Mouse (Mus musculus): ENCODE measurements around the gene Ly6g6f. TPM values are rescaled to one million over a fixed set of nuclear protein-coding genes. Genes with fewer than 3 reads are reported as not detected.
A peak's percentile ranks its signal among the peaks of the same experiment; 100 is the strongest.

Gene Ly6g6f
- polyA plus RNA-seq, 2 experiments from 2014 or later, result 0.29 TPM; not detected in 1

DNA sequence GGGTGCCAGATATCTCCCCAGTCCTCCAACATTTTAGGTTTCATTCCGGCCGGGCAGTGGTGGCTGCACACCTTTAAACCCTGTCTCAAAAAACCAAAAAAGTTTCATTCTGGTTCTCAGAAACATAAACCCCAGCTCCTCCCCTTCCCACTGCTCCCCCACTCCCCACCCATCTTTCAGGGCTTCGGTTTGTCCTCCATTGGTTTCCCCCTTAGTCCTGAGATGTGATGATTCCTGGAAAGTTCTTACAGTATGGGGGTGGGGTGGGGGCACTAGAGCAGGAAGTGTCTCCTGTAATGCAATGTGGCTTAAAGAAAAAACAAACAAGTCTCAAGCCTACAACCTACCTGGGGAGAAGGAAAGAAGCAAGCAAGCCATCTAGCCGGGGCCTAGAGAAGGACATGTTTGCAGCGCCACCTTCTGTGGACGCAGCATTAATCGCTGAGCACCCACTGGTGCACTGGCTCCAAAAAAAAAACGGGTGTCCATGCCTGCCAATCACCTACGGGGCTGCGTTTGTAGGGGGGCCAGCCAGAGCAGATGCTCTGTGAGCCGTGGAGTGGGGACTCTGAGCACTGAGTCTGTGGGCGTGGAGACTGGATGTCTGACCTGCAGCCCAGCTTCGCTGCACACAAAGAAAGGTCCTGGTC is 20.5 kb upstream of the Ly6g6f start:
- ATAC-seq, result no peak

DNA sequence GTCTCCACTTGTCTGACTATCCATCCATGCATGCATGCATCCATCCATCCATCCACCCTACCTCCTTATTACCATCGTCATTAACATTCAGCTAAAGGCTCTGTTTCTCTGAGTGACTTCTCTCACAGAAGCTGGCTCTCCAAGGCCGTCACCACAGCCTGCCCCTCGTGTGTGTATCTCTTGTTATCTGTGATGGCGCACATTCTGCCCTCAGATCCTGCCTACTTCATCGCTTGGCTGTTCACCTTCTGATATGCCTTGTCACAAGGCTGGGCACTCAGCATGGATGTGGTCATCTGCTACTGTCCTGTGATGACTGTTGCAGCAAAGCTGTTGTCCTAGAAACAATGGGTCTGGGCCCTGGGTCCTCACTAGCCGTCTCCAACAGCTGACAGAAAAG is 19.3 kb upstream of the Ly6g6f start:
- ATAC-seq, result no peak

DNA sequence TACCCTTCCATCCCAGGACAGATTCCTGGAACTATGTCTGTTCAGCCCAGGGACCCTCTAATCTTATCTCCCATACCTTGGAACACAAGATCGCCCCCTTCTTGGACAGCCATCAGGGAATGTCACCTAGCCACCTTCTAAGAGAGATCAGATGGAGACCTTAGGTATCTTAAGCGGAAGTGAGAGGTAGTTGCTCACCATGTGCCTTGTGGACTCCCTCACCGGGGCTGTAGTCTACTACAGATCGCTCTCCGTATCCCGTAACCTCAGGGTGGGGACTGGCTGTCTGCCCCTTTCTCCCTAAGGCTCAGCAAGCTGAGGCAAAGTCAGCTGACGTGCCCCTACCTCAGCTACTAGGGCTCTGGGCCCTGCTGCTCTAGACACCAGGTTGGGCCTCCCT is 18.7 kb upstream of the Ly6g6f start:
- no peak for ATAC-seq

DNA sequence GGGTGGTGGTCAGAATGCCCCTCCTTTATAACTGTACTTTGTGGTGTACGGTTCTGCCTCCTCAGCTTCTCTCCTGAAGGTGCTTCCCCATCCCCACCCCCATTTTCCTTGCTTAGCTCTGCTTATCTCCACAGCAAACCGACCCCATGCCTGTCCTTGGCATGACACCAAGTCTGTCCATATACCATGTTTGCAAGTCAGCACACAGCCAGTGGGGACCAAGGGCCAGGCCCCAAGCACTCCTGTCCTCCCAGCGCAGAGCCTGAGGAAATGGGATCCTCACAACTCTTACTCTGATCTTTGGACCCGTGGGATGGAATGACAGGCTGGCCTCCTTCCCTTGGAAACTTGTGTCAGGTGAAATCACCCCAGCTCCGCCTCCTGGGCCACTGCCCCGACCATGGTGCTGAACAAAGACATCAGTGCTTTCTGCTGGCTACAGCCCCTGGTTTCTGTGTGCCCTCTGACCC is 17.8 kb upstream of the Ly6g6f start:
- ATAC-seq, result no peak

DNA sequence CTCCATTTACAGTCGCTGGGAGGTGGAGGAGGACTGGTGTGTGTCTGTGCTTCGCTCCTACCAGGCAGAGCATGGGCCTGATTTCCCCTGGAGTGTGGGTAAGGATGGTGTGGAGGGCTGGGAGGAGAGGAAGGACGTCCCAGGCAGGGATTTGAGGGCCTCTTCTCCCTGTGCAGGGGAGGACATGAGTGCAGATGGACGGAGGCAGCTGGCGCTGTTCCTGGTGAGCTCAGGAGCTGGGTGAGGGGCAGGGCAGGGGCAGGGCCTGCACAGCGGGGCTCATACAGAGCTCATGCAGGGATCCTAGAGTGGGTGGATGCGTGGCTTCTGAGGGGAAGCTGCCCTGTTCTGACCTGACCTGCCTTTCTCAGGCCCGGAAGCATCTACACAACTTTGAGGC is 16.9 kb upstream of the Ly6g6f start:
- no peak for ATAC-seq

DNA sequence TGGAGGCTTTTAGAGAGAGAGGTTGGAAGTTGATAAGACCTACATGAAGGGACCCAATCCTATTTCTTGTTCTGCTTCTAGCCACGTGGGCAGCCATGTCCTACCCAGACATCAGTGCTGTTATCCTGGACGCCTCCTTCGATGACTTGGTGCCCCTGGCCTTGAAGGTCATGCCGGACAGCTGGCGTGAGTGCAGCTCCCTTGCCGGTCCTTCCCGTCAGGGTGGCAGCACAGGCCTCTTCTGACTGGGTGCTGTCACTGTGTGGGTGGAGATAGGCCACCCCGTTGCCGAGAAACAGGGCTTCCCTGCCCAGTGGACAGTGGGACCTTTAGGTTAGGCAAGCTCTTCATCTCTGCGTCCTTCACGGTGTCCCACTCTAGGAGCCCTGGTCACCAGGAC is 15.8 kb upstream of the Ly6g6f start:
- ATAC-seq, result no peak

DNA sequence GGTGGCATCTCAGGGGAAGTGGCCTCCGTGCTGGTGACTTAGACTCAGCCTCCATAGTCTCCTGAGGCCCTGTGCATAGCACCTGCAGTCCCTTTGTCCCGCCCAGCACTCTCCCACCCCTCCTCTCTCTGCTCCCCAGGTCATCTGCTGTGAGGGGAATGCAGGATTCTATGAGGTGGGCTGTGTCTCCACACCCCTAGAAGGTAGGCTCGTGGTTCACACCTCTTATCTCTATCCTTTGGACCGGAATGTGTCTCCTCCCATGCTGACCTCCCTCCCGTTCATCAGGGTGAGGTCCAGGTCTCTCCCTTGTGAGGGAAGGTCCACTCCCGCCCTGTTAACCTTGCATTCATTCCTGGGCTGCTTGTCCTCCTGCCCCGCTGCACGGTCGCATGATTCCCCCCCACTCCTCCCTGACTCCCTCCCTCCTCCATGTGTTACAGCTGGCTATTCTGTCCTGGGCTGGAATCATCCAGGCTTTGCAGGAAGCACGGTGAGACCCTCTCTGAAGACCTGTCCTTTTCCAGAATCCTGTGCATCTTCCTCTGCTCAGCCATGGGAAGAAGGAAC is 14.9 kb upstream of the Ly6g6f start:
- no peak for ATAC-seq

DNA sequence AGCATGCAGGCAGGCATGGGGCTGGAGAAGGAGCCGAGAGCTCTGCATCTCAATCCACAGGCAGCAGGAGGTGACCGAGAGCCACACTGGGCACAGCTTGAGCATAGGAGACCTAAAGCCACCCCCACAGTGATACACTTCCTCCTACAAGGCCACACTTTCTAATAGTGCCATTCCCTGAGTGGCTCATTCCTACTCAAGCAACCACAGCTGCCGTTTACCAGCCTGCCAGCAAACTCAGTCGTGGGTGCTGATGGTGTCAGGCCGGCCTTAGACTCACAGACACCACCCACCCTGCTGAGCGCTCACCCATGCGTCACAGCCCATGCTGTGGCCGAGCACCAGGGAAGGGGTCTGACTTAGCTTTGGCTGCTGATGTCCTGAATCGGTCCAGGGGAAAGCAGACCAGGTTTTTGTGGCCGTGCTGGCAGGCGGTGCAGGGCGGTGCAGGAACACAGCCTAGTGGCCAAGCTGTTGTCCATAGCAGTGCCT is 11.8 kb upstream of the Ly6g6f start:
- no peak for ATAC-seq

DNA sequence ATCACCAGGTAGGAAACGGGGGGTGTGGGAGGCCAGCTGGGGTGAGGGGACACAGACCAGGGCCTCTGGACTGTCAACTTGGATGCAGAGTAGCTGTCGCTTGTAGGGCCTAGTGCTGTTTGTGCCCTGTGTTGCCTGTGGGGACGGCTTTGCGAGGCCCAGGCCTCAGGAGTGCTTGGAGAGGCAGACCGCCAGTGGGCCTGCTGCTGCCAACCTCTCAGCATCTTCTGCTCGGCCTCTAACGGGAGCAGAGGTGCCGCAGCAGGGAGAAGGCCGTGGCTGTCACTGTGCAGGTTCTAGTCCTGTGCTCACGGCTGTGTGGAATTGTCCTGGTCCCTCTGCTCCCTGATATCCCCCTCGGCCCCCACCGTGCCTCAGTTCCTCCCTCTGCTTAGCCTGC is 11.2 kb upstream of the Ly6g6f start:
- no peak for ATAC-seq

DNA sequence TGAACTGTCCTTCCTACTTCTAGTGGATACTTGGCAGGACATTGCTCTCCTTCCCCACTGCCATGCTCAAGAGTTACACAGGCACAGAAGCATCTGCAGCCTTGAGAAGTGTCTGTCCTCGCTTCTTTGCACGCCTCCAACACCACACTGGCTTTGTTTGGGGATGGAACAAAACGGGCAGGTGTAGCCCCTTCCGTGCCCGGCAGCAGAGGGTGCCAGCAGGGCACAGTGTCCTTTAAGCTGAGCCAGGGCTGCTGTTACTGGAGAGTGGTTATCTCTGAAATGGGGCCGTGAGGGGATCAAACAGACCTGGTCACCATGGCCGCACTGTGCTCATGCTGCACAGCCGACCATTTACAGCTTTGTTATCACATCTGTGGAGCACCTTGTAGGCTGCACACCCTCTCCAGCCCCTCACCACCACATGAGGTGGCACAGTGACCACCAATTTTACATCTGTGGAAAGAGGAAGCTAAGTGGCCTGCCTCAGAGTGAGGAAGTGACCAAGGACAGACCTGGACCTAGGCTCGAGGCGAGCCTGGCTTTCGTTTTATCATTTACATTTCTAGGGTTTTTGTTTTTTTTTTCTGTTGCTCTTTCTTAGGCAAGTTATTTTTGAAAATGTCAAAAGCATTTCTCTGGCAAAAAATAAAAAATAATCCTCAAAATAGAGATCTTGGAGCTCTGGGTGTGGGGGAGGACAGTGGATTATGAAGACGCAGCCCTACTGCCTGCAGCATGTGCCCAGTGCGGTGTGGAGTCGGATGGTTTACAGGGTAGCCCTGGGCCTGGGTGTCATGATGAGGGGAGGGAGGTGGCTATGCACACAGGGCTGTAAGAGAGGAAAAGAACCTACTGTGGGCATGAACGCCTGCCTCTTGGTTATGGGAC is 9.3 kb upstream of the Ly6g6f start:
- no peak for ATAC-seq

DNA sequence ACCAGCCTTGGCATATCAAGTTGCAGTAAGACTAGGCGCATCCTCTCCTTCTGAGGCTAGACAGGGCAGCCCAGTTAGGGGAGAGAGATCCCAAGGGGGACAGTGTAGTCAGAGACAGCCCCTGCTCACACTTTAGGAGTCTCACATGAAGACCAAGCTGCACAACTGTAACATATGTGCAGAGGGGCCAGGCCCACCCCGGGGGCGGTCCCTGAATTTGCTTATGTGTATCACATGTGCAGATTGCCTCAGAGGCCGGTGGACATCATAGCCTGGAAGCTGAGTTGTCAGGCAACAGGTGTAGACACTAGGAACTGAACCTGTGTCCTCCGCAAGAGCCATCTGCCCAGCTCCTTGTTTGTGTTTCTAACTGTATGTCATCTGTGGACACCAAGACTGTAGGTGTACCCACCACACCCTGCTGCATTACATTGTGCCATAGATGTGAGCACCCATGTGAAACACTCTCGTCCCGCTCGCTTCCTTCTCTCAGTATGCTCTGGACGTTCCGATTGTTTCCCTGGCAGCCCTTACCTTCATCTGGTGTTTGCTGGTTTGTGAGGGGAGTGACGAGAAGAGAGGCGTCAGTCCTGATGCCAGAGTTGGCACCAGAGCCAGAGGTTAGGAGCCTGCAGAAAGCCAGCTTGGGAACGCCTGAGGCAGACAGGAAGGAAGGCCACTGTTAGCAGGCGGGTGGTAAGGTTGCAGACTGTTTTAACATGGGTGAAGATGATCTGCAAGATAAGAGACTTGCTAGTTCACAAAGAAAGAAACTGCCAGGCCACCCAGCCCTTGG is 7.2 kb upstream of the Ly6g6f start:
- ATAC-seq, result no peak

DNA sequence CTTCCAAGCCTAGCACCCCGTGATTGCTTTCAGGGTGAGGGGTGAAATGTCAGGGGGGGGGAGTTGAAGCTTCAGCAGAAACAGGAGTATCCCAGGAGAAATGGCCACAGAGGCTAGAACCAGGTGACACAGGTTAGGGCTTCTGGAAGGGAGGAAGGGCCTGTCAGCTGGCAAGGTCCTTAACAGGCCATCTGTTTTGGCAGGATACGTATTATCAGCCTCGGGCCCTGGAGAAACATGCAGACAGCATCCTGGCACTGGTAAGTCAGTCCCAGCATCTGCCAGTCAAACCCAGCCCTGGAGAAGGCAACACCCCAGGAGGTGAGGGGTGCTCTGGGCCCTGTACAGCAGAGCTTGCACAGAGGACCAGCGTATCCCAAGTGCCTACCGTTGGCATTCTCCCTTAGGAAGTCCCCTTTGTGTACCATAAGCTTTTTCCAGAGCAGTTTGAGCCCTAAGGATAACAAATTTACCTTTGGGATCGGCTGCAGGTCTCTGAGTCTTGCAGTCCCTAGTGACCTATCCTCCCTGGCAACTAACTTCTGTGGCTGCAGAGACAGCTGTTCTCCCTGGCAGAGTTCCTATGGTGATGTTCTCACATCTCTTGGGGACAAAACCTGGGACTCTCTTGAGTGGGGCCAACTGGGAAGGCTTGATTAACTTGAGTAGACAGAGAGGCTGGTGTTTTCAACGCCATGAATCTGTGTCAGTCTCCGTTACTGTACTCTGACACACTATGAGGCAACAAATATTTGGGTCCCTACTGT is 4.9 kb upstream of the Ly6g6f start:
- ATAC-seq, result no peak

DNA sequence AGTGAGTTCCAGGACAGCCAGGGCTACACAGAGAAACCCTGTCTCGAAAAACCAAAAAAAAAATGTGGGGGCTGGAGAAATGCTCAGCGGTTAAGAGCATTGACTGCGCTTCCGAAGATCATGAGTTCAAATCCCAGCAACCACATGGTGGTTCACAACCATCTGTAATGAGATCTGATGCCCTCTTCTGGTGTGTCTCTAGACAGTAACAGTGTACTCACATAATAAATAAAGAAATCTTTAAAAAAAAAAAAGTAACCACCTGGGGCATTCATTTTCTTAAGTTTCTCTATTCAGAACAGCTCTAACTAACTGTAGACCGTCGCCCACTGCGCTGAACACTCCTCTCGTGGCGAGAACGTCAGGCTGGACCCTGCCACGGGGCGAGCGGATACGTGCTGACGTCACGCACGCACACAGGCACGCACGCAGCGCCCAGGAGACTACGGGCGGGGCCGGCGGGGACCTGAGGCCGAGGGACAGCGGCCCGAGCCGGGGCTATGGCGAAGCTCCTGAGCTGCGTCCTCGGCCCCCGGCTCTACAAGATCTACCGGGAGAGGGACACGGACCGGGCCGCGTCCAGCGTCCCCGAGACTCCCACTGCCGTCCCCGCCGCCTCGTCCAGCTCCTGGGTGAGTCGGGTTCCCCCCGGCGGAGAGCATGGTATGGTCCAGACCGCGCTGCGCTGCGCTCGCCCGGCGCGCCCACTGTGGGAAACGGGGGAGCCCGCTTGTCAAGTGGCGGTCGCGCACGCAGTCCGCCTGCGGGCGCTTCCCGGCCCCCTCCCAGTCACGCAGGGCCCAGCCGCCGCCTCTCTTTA is 3.6 kb upstream of the Ly6g6f start, which contains the start of gene Abhd16a:
Gene Abhd16a (plus strand): TSS at position 439 of the 820 bp plus-strand sequence.
- ATAC-seq, result peak; percentile 93

DNA sequence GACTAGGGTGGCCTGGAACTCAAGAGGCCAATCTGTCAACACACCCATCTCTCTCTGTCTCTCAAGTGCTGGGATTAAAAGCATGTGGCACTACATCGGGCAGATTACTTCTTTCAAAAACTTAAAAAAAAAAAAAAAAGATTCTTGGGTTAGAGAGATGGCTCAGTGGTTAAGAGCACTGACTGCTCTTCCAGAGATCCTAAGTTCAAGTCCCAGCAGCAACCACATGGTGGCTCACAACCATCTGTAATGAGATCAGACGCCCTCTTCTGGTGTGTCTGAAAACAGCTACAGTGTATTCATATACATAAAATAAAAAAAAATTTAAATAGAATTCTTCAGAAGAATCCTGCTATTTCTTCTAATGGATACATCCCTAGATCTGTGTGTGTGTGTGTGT is 2.7 kb upstream of the Ly6g6f start:
- ATAC-seq, result no peak

DNA sequence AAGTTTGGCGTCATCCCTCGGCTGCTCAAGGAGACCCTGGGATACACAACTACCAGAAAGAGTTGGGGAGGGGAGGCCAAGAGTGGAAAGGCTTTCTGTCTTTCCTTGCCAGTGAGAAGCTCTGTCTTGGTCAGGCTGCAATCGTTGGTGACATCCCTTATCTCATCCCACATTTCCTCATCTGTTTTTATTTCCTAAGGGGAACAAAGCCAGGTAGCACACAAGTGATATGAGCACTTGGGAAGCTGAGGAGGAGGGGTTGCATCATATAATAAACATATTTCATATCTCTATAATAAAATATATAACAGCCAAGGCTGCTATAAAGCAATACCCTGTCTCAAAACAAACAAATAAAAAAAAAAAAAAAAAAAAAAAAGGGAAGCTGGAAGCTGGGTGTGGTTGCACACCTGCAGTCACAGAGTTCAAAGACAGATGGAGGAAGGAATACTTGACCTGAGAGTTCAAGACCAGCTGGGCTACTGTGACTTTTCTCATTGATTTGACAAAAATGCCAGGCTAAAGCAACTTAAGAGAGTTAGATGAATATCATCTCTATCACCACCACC is 1.4 kb downstream of the Ly6g6f start:
- ATAC-seq, result no peak

DNA sequence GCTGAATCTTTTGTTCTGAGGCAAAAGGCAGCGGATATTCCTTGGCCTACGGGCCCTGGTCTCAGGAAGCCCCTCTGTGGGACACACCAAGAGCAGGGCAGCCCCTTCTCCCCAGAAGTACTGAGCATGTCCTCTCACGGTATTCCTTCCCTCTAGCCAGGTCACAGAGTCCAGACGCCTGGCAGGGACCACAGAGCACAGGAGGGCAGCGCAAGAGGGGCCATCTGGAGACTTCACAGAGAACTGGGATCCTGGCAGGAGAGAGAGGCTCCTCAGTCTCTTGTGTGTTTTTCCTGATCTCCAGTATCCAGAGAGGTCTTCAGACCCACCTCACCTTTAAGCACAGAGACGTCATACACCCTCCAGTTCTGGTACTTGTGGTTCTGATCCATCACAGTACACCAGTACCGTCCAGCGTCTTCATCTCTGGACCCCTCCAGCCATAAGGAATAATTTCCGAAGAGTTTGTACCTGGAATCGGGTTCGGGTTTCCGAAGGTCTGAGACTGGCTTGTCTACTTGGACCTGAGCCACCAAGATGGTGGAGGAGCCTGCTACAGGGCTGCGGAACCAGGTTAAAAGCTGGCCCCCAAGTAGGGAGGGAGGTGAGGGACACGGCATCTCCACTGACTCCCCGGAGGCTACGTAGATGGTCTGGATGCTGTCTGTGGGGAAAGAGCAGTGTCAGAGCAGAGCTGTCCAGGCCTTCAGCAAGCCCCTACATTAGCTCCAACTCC is 2.4 kb downstream of the Ly6g6f start:
- no peak for ATAC-seq

DNA sequence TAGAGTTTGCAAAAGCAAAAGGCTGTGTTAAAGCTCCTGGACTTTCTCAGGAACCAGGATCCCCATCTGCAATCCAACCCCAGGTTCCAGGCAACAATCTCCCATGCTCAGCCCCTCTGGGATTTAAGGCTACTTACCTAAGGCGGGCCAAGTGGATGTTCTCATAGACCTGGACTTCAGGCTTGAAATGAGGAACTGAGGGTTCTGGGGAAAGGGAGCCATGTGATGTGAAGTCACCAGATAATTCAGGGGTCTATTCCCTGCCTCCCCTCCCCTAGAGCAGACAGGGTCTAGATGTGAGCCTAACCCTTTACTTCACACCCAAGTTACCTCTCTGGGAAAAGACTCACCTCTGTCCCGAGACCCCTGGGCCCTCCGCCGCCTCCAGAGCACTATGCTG is 4.7 kb downstream of the Ly6g6f start:
- ATAC-seq, result no peak

DNA sequence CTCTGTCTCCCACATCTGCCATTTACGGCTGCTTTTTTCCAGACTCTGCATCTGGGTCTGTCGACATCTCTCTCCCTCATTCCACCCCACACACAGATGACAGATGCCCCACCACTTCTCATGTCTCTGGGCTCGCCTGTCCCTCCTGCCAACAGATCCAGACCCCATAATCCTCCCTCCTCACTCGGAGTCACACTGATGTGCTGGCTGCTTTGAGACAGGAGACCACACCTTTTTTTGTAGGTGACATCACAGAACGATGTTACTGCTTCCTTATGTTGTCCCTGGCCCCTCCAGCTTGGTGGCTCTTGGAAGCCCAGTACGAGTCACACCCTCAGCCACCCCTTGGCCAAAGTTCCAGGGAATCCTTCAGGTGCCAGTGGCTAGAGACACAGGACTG is 5.2 kb downstream of the Ly6g6f start:
- ATAC-seq, result no peak

DNA sequence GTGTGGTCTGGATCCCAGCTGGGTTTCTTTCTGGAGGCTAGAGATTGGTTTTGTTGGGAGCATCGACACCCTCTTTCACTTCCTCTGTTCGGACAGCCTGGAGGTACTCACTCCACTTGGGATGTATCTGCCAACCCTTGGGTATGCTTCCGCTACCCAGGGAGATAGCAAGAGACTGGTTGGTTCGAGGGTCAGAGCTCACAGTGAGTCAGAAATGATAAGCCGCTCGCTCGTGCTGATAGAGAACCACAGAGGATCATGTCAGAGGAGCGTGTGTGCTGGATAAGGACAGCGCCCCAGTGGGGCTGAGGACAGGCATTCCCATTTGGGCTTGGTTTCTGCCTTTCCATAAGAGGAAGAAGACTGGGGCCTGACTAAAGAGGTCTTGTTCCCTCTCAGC is 5.6 kb downstream of the Ly6g6f start:
- no peak for ATAC-seq

DNA sequence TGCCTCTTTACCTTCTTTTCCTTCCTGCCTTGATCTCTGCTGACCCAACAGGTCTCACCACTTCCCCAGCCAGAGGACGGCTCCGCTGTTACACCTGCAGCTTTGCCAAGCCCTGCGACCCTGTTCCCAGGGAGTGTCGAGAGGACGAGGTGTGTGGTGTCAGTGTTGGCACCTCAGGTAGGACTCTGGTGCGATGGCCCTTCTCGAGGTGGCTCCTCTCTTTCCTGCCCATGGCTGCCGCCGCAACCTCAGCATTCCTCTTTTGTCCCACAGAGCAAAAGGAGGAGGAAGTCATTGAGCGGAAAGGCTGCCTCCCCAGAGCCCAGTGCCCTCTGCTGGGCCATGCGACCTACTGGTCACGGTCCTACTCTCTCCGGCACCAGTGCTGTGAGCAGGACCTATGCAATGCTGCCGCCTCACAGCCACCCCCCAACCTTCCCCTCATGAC is 7.6 kb downstream of the Ly6g6f start, which contains the start of gene Ly6g6d:
Gene Ly6g6d (minus strand): TSS at position 280 of the 448 bp plus-strand sequence.
- ATAC-seq, result no peak
